Mouse (Mus musculus) ZHBTc4 (cell line): ENCODE data around the gene Nlrp6.
A peak's percentile ranks its signal among the peaks of the same experiment; 100 is the strongest.
"Not testable (repeated sequence)": the region's sequence is repeated elsewhere in the genome, so short reads cannot be mapped to it uniquely, and the experiment has no call there.

Experiments used
- DNase-seq: peaks from one replicate; pipeline ENCODE4 v3.0.0-alpha.2; 2011; ENCODE audit warnings: low read depth, low spot score

Gene Nlrp6

GRCm38 (mm10) chr7:140920418-140921029 lies at the start of gene Nlrp6:
Gene Nlrp6 (plus strand): TSS chr7:140920902.
- no peak for DNase-seq

DNA sequence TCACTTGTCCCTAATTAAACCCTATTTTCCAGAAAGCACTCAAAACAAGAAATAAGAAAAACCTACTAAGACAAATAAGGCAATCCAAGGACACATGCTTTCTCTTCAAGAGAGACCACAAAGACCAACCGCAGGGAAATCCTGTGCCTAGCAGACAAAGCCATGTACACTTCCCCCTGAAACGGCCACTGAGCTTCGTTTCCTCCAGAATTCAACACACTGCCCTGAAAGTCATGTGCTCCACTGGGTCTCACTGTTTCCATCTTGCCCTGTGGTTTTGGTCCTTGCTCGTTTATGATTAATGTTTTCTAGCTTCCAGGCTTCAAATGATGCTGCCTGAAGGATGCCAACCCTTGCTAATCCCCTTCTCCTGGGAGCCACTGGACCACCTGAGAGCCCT lies 46.5 kb upstream of the Nlrp6 start:
- DNase-seq: no peak

GRCm38 (mm10) chr7:140877364-140877763 lies 43.3 kb upstream of the Nlrp6 start:
- DNase-seq: no peak

DNA sequence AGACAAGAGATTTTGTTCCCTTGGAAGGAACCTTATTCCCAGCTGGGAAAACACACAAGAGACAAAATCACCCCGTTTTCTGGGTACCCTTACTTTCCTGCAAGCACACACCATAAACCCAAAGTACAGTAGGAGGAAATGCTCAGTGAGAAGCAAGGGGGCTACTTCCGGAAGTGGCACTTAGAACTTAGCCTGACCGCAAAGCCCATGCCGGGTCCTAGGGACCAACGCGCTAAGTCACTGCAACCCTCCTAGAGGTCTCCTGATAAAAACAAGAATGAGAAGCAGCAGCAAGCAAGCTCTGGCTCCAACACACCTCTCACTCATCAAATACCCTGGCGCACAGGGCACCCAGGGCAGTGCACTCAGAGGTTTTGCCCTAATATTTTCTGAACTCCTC lies 41.3 kb upstream of the Nlrp6 start:
- no peak for DNase-seq

DNA sequence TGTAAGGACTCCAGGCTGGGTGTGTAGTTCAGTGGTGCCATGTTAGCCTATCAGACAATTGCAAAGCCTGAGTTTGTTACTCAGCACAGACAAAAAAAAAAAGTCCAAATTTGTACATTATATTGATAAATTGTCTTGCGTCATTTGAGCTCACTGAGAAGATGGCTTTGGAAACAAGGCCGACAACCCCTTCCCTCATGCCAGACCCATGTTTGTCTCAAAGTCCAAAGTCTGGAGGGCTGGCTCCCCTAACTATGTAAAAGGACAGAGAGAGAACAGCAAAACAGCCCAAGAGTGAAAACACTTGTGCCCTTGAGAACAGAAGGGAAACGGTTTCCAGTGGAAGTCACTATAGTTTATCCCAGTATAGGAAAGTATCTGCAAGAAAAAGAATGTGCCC lies 40.3 kb upstream of the Nlrp6 start:
- DNase-seq: no peak

DNA sequence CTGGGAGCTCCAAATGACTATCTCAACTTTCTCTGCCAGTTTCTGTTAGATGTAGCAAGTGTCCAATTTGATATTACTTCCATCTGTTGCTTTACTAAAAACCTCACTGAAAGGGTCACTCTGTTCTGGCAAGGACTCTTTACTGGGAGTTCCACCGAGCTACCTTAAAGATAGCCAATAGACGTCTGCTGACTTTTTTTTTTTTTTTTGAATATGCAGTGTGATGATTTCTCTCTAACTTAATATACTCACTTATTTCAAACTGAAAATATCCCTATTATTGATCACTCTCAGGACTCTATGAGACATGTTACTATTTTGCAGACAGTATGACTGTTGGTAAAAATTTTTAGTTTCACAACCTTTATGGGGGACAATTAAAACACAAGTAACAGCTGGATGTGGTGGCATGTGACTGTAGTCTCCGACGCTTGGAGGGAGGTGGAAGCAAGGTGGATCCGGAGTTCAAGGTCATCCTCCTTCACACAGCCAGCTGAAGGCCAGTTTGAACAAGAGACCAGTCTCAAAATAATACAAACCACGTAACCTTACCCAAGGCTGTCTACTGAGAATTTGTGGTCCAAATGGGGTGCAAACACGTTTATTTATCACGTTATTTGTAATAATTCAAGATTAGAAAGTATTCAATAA lies 39.7 kb upstream of the Nlrp6 start:
- peak; percentile 66 for DNase-seq

GRCm38 (mm10) chr7:140881696-140882468 lies 38.8 kb upstream of the Nlrp6 start, which contains the start of the genes Psmd13 and Sirt3:
Gene Psmd13 (plus strand): TSS chr7:140881968.
Gene Sirt3 (minus strand): TSS chr7:140882309.
- peak; percentile 98 for DNase-seq

DNA sequence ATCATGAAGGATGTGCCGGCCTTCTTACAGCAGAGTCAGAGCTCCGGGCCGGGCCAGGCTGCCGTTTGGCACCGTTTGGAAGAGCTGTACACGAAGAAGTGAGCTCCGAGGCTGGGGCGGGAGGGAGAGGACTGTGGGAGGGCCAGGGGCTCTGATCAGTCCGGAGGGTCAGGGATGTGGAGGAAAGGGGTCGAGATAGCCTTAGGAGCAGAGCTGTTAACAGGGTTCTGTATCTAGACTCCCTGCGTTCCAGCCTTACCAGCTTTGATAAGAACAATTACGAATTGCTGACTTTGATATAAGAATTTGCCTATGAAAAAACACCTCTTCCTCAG lies 38.3 kb upstream of the Nlrp6 start:
- no peak for DNase-seq

- not testable (repeated sequence) for DNase-seq
Measured at GRCm38 (mm10) chr7:140890636-140891035, 30.1 kb upstream of the Nlrp6 start.

DNA sequence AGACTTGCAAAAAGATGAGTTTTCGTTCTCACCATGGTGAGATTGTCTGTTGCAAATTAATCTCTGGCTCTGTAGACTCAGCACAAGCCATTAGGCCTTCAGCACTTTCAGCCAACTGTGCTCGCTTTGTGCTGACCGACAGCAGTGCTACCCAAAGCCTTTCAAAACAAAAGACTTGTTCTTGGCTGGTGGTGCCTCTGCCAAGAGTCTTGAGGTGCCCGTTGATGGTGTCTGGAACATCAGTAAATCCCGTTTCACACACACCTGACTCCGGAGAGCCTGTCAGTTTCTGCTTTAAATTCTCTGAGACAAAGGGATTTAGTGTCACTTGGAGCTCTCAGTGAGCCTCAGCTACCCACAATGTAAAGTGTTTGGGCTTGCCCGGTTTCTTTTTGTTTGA lies 26.7 kb upstream of the Nlrp6 start:
- no peak for DNase-seq

DNA sequence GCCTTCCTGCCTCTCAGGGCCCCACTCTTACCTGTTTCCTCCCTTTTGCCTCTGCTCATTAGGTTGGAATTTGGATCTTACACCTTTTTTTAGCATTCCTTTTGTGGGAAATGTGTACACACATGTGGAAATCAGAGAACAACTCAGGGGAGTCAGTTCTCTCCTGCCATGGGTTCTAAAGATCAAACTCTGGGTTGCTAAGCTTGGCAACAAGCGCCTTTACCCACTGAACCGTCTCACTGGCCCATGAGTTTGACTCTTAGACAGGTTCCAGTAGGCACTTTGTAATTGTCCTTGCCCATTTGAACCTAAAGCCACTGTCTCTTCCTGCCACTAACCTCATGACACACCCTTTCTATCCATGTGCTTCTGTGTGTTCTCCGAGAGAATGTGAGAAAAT lies 26.1 kb upstream of the Nlrp6 start:
- DNase-seq: no peak

DNA sequence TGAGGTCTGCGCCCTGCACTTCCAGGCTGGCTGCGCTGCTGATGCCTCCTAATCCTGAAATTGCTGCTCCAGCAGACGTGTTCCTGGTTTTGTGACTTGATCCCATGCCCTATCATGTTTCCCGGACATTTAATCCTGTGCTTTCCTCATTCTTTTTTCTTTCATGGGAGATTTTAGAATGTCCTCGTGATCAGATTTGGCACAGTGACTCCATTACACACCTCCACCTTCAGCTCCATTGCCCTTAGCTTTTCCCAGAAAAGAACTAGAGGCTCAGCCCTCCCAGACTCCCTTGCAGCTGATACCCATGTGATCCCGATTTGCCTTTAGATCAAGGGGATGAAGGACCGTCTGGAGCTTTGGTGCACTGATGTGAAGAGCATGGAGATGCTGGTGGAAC lies 22.8 kb upstream of the Nlrp6 start:
- no peak for DNase-seq

DNA sequence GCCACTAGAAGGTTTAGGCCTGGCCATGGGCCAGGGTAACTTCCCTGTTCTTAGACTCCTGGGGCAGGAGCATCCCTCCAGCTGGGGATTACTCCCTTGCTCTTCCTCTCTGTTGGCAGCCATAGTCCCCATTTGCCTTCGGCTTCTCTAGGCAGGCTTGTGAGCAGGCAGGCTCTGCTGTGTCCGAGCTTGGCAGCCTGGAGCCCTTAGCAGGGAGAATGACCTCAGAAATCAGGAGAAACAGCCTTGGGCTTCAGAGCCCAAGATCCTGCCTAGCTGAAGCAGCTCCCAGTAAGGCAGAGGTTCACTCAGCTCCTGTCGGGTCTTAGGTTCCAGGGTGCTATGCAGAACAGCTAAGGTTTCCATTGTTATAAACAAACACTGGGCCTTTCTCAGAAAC lies 21.6 kb upstream of the Nlrp6 start:
- no peak for DNase-seq

DNA sequence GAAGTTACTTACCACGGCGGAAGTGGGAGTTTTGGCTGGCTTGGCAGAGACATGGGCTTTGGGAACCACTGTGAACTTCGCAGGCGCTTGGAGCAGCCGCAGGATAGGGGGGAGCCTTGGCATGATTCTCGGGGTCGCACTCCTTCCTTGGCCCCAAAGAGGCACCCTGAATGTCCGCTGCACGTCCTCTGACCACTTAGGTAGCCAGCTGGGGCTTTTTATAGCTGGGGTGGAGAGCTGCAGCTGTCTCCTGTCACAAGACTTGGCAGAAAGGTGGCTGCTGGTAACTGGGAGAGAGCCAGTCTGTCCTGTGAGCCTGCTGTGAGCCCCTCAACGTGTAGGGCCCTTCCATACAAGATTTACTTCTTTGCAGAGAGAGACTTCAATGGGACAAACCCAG lies 20.5 kb upstream of the Nlrp6 start, which contains the start of gene Cox8b:
Cox8b (minus strand) TSS at position 227 of the 400 bp plus-strand sequence.
- DNase-seq: no peak

GRCm38 (mm10) chr7:140902036-140902875 lies 18.4 kb upstream of the Nlrp6 start:
- DNase-seq: no peak

DNA sequence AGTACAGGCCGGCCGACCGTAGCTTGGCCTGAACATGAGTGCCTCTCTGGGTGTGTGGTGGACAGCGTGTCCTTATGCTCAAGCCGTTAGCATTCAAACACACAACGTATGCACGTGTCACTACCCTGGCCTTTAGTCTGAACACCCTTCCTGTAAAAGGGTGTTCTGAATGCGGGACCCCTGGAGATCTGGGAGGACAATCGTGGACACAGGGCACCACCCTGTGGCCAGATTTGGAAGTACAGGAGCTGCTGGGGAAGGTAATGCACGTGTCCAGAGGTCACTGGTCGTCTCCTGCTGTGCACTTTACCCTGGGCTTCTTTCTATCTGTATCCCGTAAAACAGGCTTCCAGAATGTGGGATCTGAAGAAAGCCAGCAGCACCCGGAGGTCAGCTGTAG lies 17.5 kb upstream of the Nlrp6 start:
- peak; percentile 93 for DNase-seq

DNA sequence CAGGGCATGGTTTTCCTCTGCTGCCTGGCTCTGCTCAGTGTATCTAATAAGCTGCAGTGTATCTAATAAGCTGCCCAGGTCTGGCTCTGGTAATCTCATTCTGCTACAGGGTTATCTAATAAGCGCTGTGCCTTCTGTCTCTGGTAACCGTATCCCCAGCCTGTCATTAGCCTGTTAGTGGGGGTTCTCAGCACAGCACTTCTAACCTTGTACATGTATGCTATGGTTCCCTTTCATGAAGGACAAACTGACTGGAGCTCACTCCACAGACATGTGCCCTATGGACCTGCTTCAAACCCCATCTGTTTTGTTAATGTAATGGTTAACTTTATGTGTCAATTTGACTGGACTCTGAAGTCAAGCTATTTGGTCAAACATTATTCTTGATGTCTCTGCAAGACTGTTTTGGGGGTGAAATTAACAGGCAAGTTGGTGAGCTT lies 15.0 kb upstream of the Nlrp6 start:
- no peak for DNase-seq

- DNase-seq: no peak
Measured at GRCm38 (mm10) chr7:140907131-140907530, 13.6 kb upstream of the Nlrp6 start.

DNA sequence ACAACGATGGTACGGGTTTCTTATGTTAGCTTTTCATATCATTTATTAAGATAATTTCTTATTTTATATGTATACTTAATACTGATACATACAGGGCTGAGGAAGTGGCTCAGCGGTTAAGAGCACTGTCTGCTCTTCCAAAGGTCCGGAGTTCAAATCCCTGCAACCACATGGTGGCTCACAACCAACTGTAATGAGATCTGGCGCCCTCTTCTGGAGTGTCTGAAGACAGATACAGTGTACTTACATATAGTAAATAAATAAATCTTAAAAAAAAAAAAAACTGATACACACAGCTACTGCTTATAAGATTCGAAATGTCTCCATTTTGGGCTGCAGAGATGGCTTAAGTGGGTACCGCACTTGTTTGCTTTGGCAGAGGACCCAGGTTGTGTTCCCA lies 13.0 kb upstream of the Nlrp6 start:
- no peak for DNase-seq

GRCm38 (mm10) chr7:140908181-140908580 lies 12.5 kb upstream of the Nlrp6 start:
- DNase-seq: no peak

GRCm38 (mm10) chr7:140908634-140909107 lies 12.0 kb upstream of the Nlrp6 start:
- peak; percentile 96 for DNase-seq

DNA sequence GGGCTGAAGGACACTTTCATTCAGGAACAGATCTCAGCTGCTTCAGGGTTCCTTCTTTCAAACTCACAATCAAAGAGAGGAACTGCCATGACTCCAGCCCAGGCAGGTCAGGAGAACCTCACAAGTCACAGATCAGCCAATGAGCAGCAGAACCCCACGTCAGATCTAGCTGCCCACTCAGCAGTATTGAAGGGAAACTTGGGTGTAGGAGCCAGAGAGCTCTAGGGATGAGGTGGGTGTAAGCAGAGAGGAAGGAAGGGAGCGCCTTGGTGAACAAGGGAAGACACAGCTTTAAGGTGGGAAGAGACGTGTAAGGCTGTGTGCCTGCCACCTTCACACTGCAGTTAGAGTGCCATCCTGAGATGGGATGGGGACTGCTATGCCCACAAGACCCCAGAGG lies 8.4 kb upstream of the Nlrp6 start:
- DNase-seq: no peak
